Mouse (Mus musculus): Measurements from ENCODE around the gene Ncoa5. TPM values are rescaled to one million over a fixed set of nuclear protein-coding genes. Genes with fewer than 3 reads are reported as not detected.

The Ncoa5 gene
- polyA plus RNA-seq, 1 experiment from 2014 or later, result 85.1 TPM

- H3K9ac ChIP-seq (replicated peaks), result no peak overlapping the region
- H3K4me2 ChIP-seq, result no peak overlapping the region
- no peaks in the 10 kb centered on the region for H3K4me1 ChIP-seq
- no peak for ATAC-seq (ENCODE audit: low FRiP score)
- 34% methylated on average over 7 of the region's 7 CpGs for WGBS
- no peaks in the 10 kb centered on the region for H3K36me3 ChIP-seq
- H3K27ac ChIP-seq (replicated peaks), result no peak overlapping the region
- H3K27me3 ChIP-seq (replicated peaks), result peaks cover 7% of the 10 kb centered on the region; the same call in 1 of the 2 replicates
- H3K9me3 ChIP-seq (replicated peaks), result no peaks in the 10 kb centered on the region
- H3K4me3 ChIP-seq (replicated peaks), result no peak overlapping the region
These were observed 29.8 kb upstream of the Ncoa5 start for GRCm38 (mm10) chr2:165064489-165064888.

GRCm38 (mm10) chr2:165061638-165062433, 27.2 kb upstream of the Ncoa5 start:
- no peak overlapping the region for H3K9ac ChIP-seq (replicated peaks)
- WGBS, result 85% methylated on average over 16 of the region's 16 CpGs
- no peaks in the 10 kb centered on the region for H3K4me1 ChIP-seq
- H3K4me2 ChIP-seq, result no peak overlapping the region
- no peak overlapping the region for H3K27ac ChIP-seq (replicated peaks)
- H3K4me3 ChIP-seq (replicated peaks), result no peak overlapping the region
- no peak for ATAC-seq (ENCODE audit: low FRiP score)
- H3K36me3 ChIP-seq, result no peaks in the 10 kb centered on the region
- H3K27me3 ChIP-seq (replicated peaks), result peaks cover 6% of the 10 kb centered on the region
- H3K9me3 ChIP-seq (replicated peaks), result no peaks in the 10 kb centered on the region

- no peaks in the 10 kb centered on the region for H3K9me3 ChIP-seq (replicated peaks)
These were observed 25.3 kb upstream of the Ncoa5 start for GRCm38 (mm10) chr2:165059961-165060360.

GRCm38 (mm10) chr2:165056377-165057085, 21.9 kb upstream of the Ncoa5 start:
- Histone ChIP-seq H3K4me2 (0 out of 2 replicates have a peak overlapping the region, but pooled peaks have one; percentile 47), H3K36me3 (no peaks in the 10 kb centered on the region), H3K27me3 (replicated peaks) (peaks cover 9% of the 10 kb centered on the region), H3K9me3 (replicated peaks) (no peaks in the 10 kb centered on the region), H3K9ac (replicated peaks) (no peak overlapping the region), H3K4me3 (replicated peaks) (peak overlapping the region; percentile 19), H3K27ac (replicated peaks) (no peak overlapping the region), H3K4me1 (peaks cover 8% of the 10 kb centered on the region)
- no peak for ATAC-seq (ENCODE audit: low FRiP score)
- 82% methylated on average over 14 of the region's 14 CpGs for WGBS

More at GRCm38 (mm10) chr2:165059961-165060360, 25.3 kb upstream of the Ncoa5 start:
- no peak for ATAC-seq (ENCODE audit: low FRiP score)
- Histone ChIP-seq H3K4me1 (peaks cover 7% of the 10 kb centered on the region), H3K27me3 (replicated peaks) (peaks cover 15% of the 10 kb centered on the region), H3K36me3 (no peaks in the 10 kb centered on the region), H3K9ac (replicated peaks) (no peak overlapping the region), H3K4me2 (no peak overlapping the region), H3K27ac (replicated peaks) (no peak overlapping the region), H3K4me3 (replicated peaks) (no peak overlapping the region)
- 95% methylated on average over 4 of the region's 4 CpGs for WGBS

GRCm38 (mm10) chr2:165055905-165056304, 21.2 kb upstream of the Ncoa5 start:
- Histone ChIP-seq H3K36me3 (no peaks in the 10 kb centered on the region), H3K9ac (replicated peaks) (no peak overlapping the region), H3K9me3 (replicated peaks) (no peaks in the 10 kb centered on the region), H3K27ac (replicated peaks) (no peak overlapping the region), H3K4me2 (peak overlapping the region; percentile 47), H3K4me3 (replicated peaks) (peak overlapping the region; percentile 19), H3K27me3 (replicated peaks) (peaks cover 9% of the 10 kb centered on the region), H3K4me1 (peaks cover 8% of the 10 kb centered on the region)
- WGBS, result 12% methylated on average over 7 of the region's 7 CpGs
- no peak for ATAC-seq (ENCODE audit: low FRiP score)

- no peak for ATAC-seq (ENCODE audit: low FRiP score)
- H3K4me3 ChIP-seq (replicated peaks), result peak within 1 kb of the TSS; percentile 19
- 15% methylated on average over 25 of the region's 25 CpGs for WGBS
These were observed 20.5 kb upstream of the Ncoa5 start, which contains the start of gene Cd40 for GRCm38 (mm10) chr2:165054888-165055852. Gene Cd40, plus strand, starts transcription at chr2:165055627.

GRCm38 (mm10) chr2:165051566-165051965, 16.9 kb upstream of the Ncoa5 start:
- Histone ChIP-seq H3K9ac (replicated peaks) (no peak overlapping the region), H3K27me3 (replicated peaks) (peaks cover 9% of the 10 kb centered on the region), H3K4me3 (replicated peaks) (no peak overlapping the region), H3K4me1 (peaks cover 8% of the 10 kb centered on the region), H3K36me3 (no peaks in the 10 kb centered on the region), H3K27ac (replicated peaks) (no peak overlapping the region), H3K4me2 (no peak overlapping the region), H3K9me3 (replicated peaks) (no peaks in the 10 kb centered on the region)
- no peak for ATAC-seq (ENCODE audit: low FRiP score)
- 57% methylated on average over 11 of the region's 11 CpGs for WGBS

More at GRCm38 (mm10) chr2:165054888-165055852, 20.5 kb upstream of the Ncoa5 start, which contains the start of gene Cd40:
- no peak within 1 kb of the TSS for H3K9ac ChIP-seq (replicated peaks)
- no peak within 1 kb of the TSS for H3K27ac ChIP-seq (replicated peaks)
- H3K4me2 ChIP-seq, result peak within 1 kb of the TSS; percentile 47
- no peaks in the 10 kb centered on the region for H3K36me3 ChIP-seq
- peaks cover 8% of the 10 kb centered on the region for H3K4me1 ChIP-seq
- H3K9me3 ChIP-seq (replicated peaks), result no peaks in the 10 kb centered on the region
- peaks cover 9% of the 10 kb centered on the region for H3K27me3 ChIP-seq (replicated peaks)

- peaks cover 8% of the 10 kb centered on the region for H3K27me3 ChIP-seq (replicated peaks)
- WGBS, result 79% methylated on average over 18 of the region's 18 CpGs
- no peak overlapping the region for H3K9ac ChIP-seq (replicated peaks)
- no peak overlapping the region for H3K27ac ChIP-seq (replicated peaks)
- no peak for ATAC-seq (ENCODE audit: low FRiP score)
- H3K36me3 ChIP-seq, result no peaks in the 10 kb centered on the region
- H3K4me1 ChIP-seq, result peaks cover 8% of the 10 kb centered on the region
- H3K4me3 ChIP-seq (replicated peaks), result no peak overlapping the region
- no peaks in the 10 kb centered on the region for H3K9me3 ChIP-seq (replicated peaks)
- no peak overlapping the region for H3K4me2 ChIP-seq
These were observed 16.3 kb upstream of the Ncoa5 start for GRCm38 (mm10) chr2:165050826-165051548.

- Histone ChIP-seq H3K36me3 (no peaks in the 10 kb centered on the region), H3K9ac (replicated peaks) (no peak overlapping the region), H3K27ac (replicated peaks) (no peak overlapping the region), H3K4me1 (peaks cover under 1% of the 10 kb centered on the region; the same call in 1 of the 2 replicates), H3K4me2 (no peak overlapping the region), H3K27me3 (replicated peaks) (no peaks in the 10 kb centered on the region), H3K4me3 (replicated peaks) (no peak overlapping the region), H3K9me3 (replicated peaks) (no peaks in the 10 kb centered on the region)
- ATAC-seq (ENCODE audit: low FRiP score), result no peak
- 58% methylated on average over 5 of the region's 5 CpGs for WGBS
These were observed 14.4 kb upstream of the Ncoa5 start for GRCm38 (mm10) chr2:165049044-165049443.

GRCm38 (mm10) chr2:165043729-165044128, 9.1 kb upstream of the Ncoa5 start:
- no peak overlapping the region for H3K4me3 ChIP-seq (replicated peaks)
- H3K9me3 ChIP-seq (replicated peaks), result no peaks in the 10 kb centered on the region
- H3K27me3 ChIP-seq (replicated peaks), result no peaks in the 10 kb centered on the region
- H3K4me2 ChIP-seq, result peak overlapping the region; percentile 52
- no peaks in the 10 kb centered on the region for H3K36me3 ChIP-seq
- WGBS, result 35% methylated on average over 2 of the region's 2 CpGs
- peak overlapping the region; percentile 79 for H3K27ac ChIP-seq (replicated peaks)
- H3K9ac ChIP-seq (replicated peaks), result no peak overlapping the region; the same call in 1 of the 2 replicates
- ATAC-seq (ENCODE audit: low FRiP score), result 0 out of 2 replicates have a peak, but pooled peaks have one; percentile 23
- H3K4me1 ChIP-seq, result peaks cover 17% of the 10 kb centered on the region

Data from neural tube, embryonic 15.5 days (tissue).